Mouse (Mus musculus): ENCODE data around the gene Cpt1b. TPM values are rescaled to one million over a fixed set of nuclear protein-coding genes. Genes with fewer than 3 reads are reported as not detected.

Cpt1b gene
- polyA plus RNA-seq, 1 experiment from 2014 or later, result 0.89 TPM

- Histone ChIP-seq H3K4me1 (ENCODE audit: control insufficient read depth, insufficient read depth, low read length) (no peaks in the 10 kb centered on the region; the same call in 1 of the 2 replicates), H3K36me3 (ENCODE audit: control insufficient read depth, insufficient read depth, low read length) (no peaks in the 10 kb centered on the region), H3K9ac (ENCODE audit: low read length) (no peak within 1 kb of the TSS), H3K27ac (ENCODE audit: low read depth, low read length) (no peak within 1 kb of the TSS), H3K4me2 (ENCODE audit: low read length) (no peak within 1 kb of the TSS), H3K27me3 (replicated peaks; ENCODE audit: control insufficient read depth, insufficient read depth, low read length) (peaks cover 9% of the 10 kb centered on the region), H3K4me3 (ENCODE audit: low read depth, low read length) (no peak within 1 kb of the TSS), H3K9me3 (replicated peaks; ENCODE audit: control insufficient read depth, low read length) (no peaks in the 10 kb centered on the region)
- DNase-seq (ENCODE audit: low spot score) (no peak), ATAC-seq (no peak)
- WGBS, result 91% methylated on average over 7 of the region's 7 CpGs
Observed at GRCm38 (mm10) chr15:89384617-89385016, 41.0 kb downstream of the Cpt1b start, which contains the start of gene Klhdc7b. Klhdc7b (plus strand) TSS chr15:89384917.

- ATAC-seq, result no peak
- DNase-seq (ENCODE audit: low spot score), result no peak
- WGBS, result 13% methylated on average over 10 of the region's 10 CpGs
Observed at GRCm38 (mm10) chr15:89379429-89379828, 46.2 kb downstream of the Cpt1b start.

DNA sequence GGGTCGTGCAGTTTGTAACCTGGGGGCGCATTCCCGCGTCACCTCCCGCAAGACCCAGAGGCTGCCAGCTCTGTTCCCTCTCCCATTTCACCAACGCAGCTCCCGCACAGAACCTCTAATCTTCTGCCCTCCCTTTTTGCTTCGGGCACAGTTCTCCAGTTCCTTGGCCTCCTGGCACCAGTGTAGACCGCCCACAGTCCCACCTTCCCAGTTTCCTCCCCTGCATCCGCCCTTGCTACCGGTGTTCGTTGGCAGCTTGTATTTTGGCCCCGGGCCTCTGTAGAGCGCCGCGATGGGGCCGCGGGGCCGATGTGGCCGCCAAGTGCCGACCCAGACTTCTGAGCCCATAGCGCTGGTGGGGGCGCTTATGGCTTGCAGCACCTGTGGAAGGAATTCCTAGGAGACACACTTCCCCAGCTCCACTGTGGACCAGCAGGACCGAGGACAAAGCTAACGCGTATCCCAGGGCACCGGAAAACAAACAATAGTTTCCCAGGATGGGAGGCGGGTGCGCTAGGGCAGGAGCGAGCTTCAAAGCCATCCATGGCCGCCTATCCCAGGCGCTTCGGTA is 46.7 kb downstream of the Cpt1b start, which contains the start of gene Odf3b:
Gene Odf3b, minus strand, starts transcription at position 452 of the 571 bp plus-strand sequence.
- Histone ChIP-seq H3K4me2 (ENCODE audit: low read length) (peak within 1 kb of the TSS; percentile 58), H3K9ac (ENCODE audit: low read length) (peak within 1 kb of the TSS; percentile 52), H3K4me1 (ENCODE audit: control insufficient read depth, insufficient read depth, low read length) (peaks cover 4% of the 10 kb centered on the region; the same call in 1 of the 2 replicates), H3K27me3 (replicated peaks; ENCODE audit: control insufficient read depth, insufficient read depth, low read length) (peaks cover 46% of the 10 kb centered on the region), H3K27ac (ENCODE audit: low read depth, low read length) (no peak within 1 kb of the TSS), H3K36me3 (ENCODE audit: control insufficient read depth, insufficient read depth, low read length) (no peaks in the 10 kb centered on the region), H3K4me3 (ENCODE audit: low read depth, low read length) (peak within 1 kb of the TSS; percentile 27), H3K9me3 (replicated peaks; ENCODE audit: control insufficient read depth, low read length) (no peaks in the 10 kb centered on the region)
- peak; percentile 24 for DNase-seq (ENCODE audit: low spot score)
- no peak for ATAC-seq
- WGBS, result under 1% methylated on average over 28 of the region's 33 CpGs

More at GRCm38 (mm10) chr15:89379429-89379828, 46.2 kb downstream of the Cpt1b start:
- H3K9me3 ChIP-seq (replicated peaks; ENCODE audit: control insufficient read depth, low read length), result no peaks in the 10 kb centered on the region
- H3K9ac ChIP-seq (ENCODE audit: low read length), result peak overlapping the region; percentile 52; the same call in 1 of the 2 replicates
- H3K4me3 ChIP-seq (ENCODE audit: low read depth, low read length), result peak overlapping the region; percentile 27
- no peak overlapping the region for H3K27ac ChIP-seq (ENCODE audit: low read depth, low read length)
- peaks cover 46% of the 10 kb centered on the region for H3K27me3 ChIP-seq (replicated peaks; ENCODE audit: control insufficient read depth, insufficient read depth, low read length)
- H3K36me3 ChIP-seq (ENCODE audit: control insufficient read depth, insufficient read depth, low read length), result no peaks in the 10 kb centered on the region
- peak overlapping the region; percentile 58 for H3K4me2 ChIP-seq (ENCODE audit: low read length)
- H3K4me1 ChIP-seq (ENCODE audit: control insufficient read depth, insufficient read depth, low read length), result peaks cover 4% of the 10 kb centered on the region; the same call in 1 of the 2 replicates

DNA sequence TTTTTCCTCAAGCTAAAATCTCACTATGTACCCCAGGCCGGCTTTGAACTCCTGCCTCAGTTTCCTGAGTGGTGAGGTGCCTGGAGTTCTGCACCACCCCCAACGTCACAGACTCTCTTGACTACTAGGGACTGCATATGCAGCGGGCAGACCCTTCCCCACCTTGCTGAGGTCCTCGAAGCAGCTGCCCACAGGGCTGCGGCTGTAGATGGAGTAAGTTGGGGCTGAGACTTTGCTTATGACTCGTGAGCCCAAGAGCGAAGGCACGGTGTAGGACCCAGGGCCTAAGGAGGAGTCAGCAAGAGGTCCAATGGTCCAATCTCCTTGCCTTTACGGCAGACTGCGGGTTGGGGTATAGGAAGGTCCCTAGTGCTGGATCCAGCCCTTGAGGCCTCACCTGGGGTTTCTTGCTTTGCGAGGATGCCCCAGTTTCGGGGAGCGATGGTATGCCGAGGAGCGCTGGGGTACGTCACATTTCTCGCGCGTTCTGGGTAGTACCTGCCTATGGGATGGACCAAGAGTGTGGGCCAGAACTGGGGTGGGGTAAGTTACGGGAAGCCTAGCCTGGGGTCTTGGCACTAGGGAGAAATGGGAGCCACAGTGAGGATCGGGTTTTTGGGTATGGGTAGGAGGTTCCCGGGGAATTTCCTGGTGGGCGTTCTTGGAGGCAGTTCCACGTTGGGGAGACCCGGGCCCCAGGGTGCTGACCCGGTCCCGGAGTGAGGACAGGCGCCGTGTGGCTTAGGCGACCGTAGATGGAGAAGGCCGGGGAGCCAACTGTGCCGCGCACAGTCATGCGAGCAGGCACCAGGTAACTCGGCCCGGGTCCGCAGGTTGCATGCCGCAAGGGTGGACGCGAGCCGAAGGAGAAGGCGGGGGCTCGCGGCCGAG is 47.5 kb downstream of the Cpt1b start:
- Histone ChIP-seq H3K27ac (ENCODE audit: low read depth, low read length) (no peak overlapping the region), H3K9me3 (replicated peaks; ENCODE audit: control insufficient read depth, low read length) (no peaks in the 10 kb centered on the region), H3K4me2 (ENCODE audit: low read length) (peak overlapping the region; percentile 58), H3K27me3 (replicated peaks; ENCODE audit: control insufficient read depth, insufficient read depth, low read length) (peaks cover 46% of the 10 kb centered on the region), H3K9ac (ENCODE audit: low read length) (peak overlapping the region; percentile 52), H3K4me3 (ENCODE audit: low read depth, low read length) (peak overlapping the region; percentile 27), H3K36me3 (ENCODE audit: control insufficient read depth, insufficient read depth, low read length) (no peaks in the 10 kb centered on the region), H3K4me1 (ENCODE audit: control insufficient read depth, insufficient read depth, low read length) (peaks cover 4% of the 10 kb centered on the region; the same call in 1 of the 2 replicates)
- WGBS, result 15% methylated on average over 43 of the region's 46 CpGs
- ATAC-seq (no peak), DNase-seq (ENCODE audit: low spot score) (no peak)

DNA sequence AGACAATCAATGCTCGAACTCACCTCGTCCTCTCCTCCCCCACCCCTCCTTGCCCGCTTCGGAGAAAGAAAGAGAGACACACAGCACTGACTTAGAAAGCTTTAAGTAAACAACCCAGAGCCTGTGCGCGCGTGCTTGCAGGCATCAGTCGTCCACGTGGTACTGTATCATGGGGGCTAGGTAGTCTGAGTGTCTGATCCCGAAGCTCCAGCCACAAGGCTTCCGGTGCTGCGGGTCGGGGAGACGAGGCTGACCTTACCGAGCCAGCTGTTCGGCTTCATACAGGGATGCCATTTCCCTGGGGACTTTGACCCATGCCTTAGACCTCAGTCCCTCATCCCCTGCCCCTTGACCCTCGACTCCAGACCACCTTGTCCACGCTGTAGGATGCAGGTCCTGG is 48.3 kb downstream of the Cpt1b start:
- ATAC-seq (no peak), DNase-seq (ENCODE audit: low spot score) (no peak)
- H3K36me3 ChIP-seq (ENCODE audit: control insufficient read depth, insufficient read depth, low read length), result peaks cover 6% of the 10 kb centered on the region
- WGBS, result 6% methylated on average over 18 of the region's 18 CpGs
- no peaks in the 10 kb centered on the region for H3K9me3 ChIP-seq (replicated peaks; ENCODE audit: control insufficient read depth, low read length)
- H3K4me2 ChIP-seq (ENCODE audit: low read length), result no peak overlapping the region
- H3K27ac ChIP-seq (ENCODE audit: low read depth, low read length), result no peak overlapping the region
- peaks cover 46% of the 10 kb centered on the region for H3K27me3 ChIP-seq (replicated peaks; ENCODE audit: control insufficient read depth, insufficient read depth, low read length)
- H3K4me3 ChIP-seq (ENCODE audit: low read depth, low read length), result no peak overlapping the region
- H3K9ac ChIP-seq (ENCODE audit: low read length), result no peak overlapping the region
- H3K4me1 ChIP-seq (ENCODE audit: control insufficient read depth, insufficient read depth, low read length), result peaks cover 6% of the 10 kb centered on the region; the same call in 1 of the 2 replicates

DNA sequence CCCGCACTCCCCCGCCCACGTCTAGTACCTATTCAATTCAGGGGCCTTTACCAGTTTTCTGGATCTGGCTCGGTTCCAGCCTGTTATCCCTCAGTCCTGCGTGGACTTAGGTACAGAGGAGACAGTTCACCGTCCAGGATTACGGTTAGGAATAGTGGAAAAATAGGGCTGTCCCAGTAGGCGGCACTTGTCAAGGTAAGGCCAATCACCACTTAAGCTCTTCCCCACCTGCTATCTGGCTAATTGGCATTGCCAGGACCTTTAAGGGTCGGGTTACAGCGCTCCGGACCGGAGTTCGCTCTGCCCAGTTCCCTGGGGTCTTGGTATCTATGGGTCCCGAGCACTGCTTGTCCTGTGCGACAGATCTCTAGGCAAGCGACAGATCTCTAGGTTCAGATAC is 48.7 kb downstream of the Cpt1b start, which contains the start of gene Tymp:
Gene Tymp, minus strand, starts transcription at position 83 of the 400 bp plus-strand sequence.
- Histone ChIP-seq H3K9ac (ENCODE audit: low read length) (no peak within 1 kb of the TSS), H3K27ac (ENCODE audit: low read depth, low read length) (no peak within 1 kb of the TSS), H3K4me1 (ENCODE audit: control insufficient read depth, insufficient read depth, low read length) (peaks cover 6% of the 10 kb centered on the region; the same call in 1 of the 2 replicates), H3K4me3 (ENCODE audit: low read depth, low read length) (no peak within 1 kb of the TSS), H3K27me3 (replicated peaks; ENCODE audit: control insufficient read depth, insufficient read depth, low read length) (peaks cover 46% of the 10 kb centered on the region), H3K36me3 (ENCODE audit: control insufficient read depth, insufficient read depth, low read length) (peaks cover 10% of the 10 kb centered on the region), H3K9me3 (replicated peaks; ENCODE audit: control insufficient read depth, low read length) (no peaks in the 10 kb centered on the region), H3K4me2 (ENCODE audit: low read length) (no peak within 1 kb of the TSS)
- DNase-seq (ENCODE audit: low spot score), result no peak
- WGBS, result 18% methylated on average over 16 of the region's 16 CpGs
- ATAC-seq, result no peak

DNA sequence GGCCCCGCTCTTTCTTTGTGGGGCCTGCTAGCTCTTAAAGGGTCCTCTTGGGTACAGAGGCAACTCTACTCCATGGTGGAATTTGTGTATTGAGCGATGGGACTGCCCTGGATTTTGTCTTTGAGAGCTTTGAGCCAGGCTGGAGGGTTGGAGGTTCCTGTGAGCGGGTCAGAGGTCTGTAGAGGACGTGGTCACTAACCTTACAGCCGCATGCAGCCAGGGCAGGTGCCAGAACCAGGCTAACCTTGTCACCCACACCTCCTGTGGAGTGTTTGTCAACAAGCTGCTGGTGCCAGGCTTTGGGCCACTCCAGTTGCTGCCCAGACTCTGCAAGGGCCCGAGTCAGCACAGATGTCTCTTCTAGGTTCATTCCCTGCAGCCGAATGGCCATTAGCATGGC is 49.6 kb downstream of the Cpt1b start:
- peaks cover 6% of the 10 kb centered on the region; the same call in 1 of the 2 replicates for H3K4me1 ChIP-seq (ENCODE audit: control insufficient read depth, insufficient read depth, low read length)
- no peak for DNase-seq (ENCODE audit: low spot score)
- no peak overlapping the region for H3K9ac ChIP-seq (ENCODE audit: low read length)
- 78% methylated on average over 7 of the region's 7 CpGs for WGBS
- H3K4me2 ChIP-seq (ENCODE audit: low read length), result no peak overlapping the region
- peaks cover 19% of the 10 kb centered on the region for H3K36me3 ChIP-seq (ENCODE audit: control insufficient read depth, insufficient read depth, low read length)
- ATAC-seq, result no peak
- peaks cover 46% of the 10 kb centered on the region for H3K27me3 ChIP-seq (replicated peaks; ENCODE audit: control insufficient read depth, insufficient read depth, low read length)
- no peak overlapping the region for H3K4me3 ChIP-seq (ENCODE audit: low read depth, low read length)
- H3K9me3 ChIP-seq (replicated peaks; ENCODE audit: control insufficient read depth, low read length), result no peaks in the 10 kb centered on the region
- H3K27ac ChIP-seq (ENCODE audit: low read depth, low read length), result no peak overlapping the region

DNA sequence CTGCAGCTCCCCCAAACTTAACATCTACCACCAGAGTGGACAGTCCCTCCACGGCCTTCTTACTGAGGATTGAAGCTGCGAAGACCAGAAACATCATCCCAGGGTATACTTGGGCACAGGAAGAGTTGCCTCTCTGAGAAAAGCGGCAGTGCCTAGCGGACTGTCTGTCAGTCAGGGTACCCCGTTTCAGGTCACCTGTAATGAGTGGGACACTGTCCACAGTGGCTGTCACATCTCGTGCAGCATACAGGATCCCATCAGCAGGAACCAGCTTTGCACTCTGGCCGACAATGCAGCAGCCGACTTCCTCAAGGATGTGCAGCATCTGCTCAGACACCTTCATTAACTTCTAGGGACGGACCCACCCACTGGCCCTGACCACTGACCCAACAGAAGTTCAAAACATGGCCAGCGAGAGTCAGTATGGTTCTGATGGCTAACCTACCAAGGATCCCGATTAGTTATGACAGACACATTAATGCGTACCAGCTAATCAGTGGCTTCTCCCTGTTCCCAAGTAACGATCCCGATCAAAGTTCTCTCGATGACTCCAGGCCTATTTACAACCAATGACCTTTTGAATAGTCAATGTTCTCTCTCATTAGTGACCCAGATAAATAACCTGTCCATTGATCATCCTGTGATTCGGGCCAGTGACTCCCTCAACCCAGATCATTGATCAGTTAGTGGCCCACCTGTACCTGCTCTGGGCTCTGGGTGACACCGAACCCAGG is 50.7 kb downstream of the Cpt1b start:
- ATAC-seq (no peak), DNase-seq (ENCODE audit: low spot score) (no peak)
- WGBS, result 91% methylated on average over 17 of the region's 17 CpGs
- H3K27me3 ChIP-seq (replicated peaks; ENCODE audit: control insufficient read depth, insufficient read depth, low read length), result peaks cover 38% of the 10 kb centered on the region
- H3K36me3 ChIP-seq (ENCODE audit: control insufficient read depth, insufficient read depth, low read length), result peaks cover 30% of the 10 kb centered on the region
- no peak overlapping the region for H3K4me2 ChIP-seq (ENCODE audit: low read length)
- H3K4me1 ChIP-seq (ENCODE audit: control insufficient read depth, insufficient read depth, low read length), result peaks cover 6% of the 10 kb centered on the region; the same call in 1 of the 2 replicates
- peak overlapping the region; percentile 84 for H3K9ac ChIP-seq (ENCODE audit: low read length)
- no peaks in the 10 kb centered on the region for H3K9me3 ChIP-seq (replicated peaks; ENCODE audit: control insufficient read depth, low read length)
- H3K27ac ChIP-seq (ENCODE audit: low read depth, low read length), result no peak overlapping the region
- H3K4me3 ChIP-seq (ENCODE audit: low read depth, low read length), result no peak overlapping the region

All from forebrain, embryonic 14.5 days (tissue).